Mouse (Mus musculus) urinary bladder, postnatal 14 days (tissue): ENCODE measurements around the gene Tnni2.
"Not testable (repeated sequence)": the region's sequence is repeated elsewhere in the genome, so short reads cannot be mapped to it uniquely, and the experiment has no call there.

Experiments used
- DNase-seq: peaks from one replicate; pipeline ENCODE4 v3.0.0; 2021; ENCODE audit warnings: low spot score

Gene Tnni2

DNA sequence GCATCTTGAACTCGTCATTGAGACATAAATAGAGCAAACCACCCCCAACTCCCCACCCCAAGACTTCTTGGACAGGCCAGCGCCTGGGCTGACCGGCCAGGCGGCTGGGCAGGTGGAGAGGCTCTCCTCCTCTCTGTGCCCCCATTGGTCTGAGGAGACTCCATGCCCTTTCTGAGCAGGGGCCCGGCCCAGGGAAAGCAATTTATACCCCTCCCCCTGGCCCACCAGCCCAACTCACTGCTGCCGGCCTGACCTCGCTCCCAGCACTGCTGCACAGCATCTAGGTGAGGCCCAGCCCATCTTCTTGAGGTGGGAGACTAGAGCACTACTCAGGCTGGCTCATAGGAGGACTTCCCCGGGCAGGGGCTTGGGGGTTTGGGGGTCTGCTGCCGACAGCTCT, at the start of gene Tnni2:
Tnni2 (plus strand) TSS at position 224 of the 400 bp plus-strand sequence.
- no peak for DNase-seq

DNA sequence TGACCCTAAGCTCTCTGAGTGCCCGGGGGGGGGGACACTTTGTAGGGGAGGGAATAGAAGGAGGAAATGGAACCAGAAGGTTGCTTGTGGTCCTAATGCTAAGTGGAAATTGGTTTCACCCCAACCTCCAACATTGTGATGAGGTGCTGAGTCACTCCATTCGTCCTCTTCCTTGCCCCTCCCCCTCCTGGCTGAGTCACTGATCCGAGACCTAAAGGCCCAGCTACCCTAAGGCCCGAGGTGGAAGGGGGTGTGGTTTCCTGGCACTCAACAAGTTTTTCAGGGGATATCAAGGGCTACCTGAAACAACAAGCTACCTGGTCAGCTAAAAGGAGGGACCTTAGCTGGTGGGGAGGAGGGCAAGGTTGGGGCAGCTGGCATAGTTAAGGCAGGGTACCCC, 48.4 kb upstream of the Tnni2 start:
- DNase-seq = peak; percentile 87

DNA sequence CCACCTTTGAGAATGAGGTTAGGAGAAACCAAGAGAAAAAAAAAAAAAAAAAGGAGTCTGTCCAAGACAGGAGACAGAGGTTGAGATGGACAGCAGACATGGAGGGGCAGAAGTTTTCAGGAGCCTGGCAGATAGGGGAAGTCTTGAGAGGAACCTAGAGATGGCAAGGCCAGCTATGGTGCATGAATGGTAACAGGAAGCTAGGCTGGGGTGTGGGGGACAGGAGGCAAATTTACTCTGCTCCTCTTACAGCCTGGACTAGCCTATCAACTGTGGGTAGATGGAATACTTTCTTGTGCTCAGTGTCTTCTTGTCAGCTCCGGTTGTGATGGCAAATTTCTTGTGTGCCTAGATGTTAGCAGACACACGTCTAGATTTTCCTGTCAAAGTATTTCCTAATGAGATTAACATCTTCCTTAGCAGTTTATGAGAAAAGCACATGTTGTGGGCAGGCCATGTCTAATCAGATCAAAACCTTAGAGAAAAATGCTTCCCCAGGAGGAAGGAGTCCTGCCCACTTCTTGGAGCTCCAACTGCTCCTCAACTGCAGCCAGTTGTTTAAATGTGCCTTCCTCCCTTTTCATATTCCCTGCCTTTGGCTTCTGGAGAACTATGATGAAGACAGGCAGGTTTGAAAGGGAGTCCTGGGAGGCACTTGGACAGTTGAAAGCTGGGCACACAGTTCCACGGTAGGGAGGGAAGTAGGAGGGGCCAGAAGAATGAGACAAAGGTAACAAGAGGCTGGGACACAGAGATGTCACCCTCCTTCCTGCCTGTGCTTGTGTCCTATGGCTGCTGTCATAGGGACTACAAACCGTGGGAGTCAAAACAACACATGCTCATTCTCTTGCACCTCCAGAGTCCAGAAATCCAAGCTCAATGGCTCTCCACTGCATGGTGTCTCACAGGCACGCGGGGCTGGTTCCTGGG, 47.1 kb upstream of the Tnni2 start:
- no peak for DNase-seq

DNA sequence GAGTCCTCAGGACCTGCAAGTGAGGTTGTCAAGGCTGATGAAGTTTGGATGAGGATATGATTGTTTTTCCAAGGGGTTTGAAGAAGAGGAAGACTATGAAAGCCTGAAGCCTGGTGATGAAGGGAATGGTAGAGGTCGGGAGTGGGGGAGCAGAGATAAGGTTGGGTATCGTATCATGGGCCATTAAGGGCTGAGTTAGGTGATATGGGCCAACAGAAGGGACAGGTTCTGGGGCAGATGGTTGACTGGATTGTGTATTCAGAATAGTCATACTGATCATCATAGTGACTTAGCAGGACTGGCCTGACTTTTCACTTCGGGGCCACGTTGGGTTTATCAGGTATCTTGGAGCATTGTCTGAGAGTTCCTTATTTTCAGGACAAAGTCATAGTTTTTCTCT, 46.1 kb upstream of the Tnni2 start:
- DNase-seq = no peak

DNA sequence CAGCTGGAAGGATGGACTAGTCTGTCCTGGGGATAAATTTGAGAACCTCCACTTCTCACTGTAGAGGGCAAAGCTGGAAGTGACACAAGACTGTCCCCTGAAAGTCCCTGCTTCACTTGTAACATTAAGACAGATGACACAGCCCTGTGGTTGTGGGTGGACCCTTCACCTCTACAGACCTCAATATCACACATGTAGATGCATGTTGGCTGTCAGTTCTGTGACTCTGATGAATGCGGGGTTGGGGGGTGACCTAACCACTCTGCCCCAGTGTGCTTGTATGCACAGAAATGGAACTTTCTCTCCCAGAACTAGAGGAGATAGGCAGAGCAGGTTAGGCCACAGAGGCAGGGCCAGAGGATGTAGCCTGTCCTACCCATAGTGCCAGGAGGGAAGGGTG, 45.0 kb upstream of the Tnni2 start:
- no peak for DNase-seq

DNA sequence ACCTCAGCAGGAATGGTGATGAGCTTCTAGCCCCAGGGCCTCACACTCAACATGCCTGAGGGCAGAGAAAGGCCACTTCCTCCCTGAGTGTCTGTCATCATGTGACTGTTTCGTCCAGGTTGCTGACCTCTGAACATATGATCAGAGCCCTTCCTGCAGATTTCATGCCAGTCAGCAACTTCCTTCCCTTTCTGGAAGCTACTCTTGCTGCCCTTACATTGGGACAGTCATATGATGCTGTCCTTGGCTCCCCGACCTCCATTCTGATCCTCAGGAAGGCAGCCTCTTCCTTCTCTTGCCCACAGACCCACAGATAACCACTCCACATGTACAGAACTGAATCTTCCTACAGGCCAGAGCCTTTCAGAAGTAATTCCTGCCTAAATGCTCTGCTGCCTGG, 43.6 kb upstream of the Tnni2 start:
- no peak for DNase-seq

DNA sequence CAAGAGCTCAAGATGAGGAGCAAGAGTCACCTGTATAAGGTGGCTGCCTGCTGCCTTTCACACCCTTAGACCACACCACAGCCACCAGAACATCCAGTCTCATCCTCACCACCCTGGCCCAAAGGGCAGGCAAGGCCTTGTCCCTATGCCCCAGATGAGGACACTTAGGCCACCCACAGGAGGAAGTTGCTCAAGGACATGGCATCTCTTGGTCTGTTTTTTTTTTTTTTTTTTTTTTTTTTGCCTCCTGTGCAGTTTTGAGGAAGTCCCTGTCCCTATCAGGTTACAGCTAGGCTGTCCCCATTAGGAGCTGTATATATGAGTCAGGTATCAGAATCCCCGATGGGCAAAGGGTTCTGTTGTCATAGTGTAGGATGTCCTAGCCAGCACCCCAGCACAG, 42.4 kb upstream of the Tnni2 start:
- no peak for DNase-seq

DNA sequence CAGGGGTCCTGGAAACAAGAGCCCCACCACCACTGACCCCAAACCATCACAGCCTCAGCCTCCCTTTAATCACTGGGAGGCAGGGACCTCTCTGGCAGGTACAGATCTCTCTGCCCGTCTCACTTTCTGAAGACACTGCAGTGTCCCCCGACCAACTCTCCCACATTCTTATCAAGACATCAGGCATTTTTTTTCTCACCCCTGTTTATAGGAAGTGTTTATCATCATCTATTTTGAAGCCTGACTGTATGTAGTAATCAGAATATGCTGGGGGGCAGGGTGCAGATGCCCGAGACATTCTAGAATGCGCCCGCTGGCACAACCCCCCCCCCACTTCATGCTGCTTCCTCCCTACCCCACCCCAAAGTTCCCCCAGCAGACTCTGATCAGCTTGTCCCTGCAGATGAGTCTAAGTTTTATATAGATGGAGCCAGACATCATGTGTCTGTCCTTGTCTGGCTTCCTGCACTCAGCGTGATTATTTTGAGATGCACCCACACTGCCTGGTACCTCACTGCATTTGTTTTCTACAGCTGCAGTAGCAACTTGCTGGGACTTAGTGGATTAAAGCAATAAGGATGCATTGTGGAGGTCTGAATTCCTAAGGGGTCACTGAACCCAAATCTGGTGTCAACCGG, 41.4 kb upstream of the Tnni2 start:
- no peak for DNase-seq

DNA sequence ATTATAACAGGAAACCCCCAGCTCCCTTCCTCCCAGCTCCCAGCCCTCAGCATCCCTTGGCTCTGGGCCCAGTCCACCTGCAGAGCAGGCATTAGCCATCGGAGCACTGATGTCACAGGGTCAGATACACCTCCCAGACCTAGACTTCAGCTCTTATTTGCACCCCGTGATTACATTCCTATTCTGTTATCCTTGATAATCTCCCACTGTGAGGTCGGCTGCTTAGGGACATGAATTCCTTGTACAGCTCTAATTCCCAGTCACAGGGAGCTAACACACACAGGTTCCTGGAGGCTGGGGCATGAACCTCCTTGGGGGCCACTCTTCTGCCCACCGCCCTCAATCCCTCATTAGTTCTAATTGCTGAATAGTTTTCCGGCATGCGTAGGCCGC, 40.9 kb upstream of the Tnni2 start:
- DNase-seq = peak; percentile 7

DNA sequence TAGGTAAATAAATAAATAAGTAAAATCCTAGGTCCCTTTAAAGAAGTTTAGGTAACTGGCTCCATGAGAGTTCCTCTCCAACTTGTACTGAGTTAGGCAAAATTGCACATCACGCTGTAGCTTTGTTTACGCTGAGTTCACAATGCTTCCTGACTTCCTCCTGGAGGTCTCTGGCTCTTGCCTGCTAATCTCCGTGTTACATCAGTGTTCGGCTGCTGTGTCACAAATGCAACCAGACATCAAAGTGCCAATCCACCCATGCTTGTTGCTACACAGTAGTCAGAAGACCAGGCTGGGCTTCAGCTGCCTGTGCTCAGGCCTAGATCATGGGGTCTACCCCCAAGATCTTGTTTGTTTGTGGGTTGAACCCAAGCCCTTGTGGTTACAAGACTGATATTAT, 38.0 kb upstream of the Tnni2 start:
- peak; percentile 34 for DNase-seq

DNA sequence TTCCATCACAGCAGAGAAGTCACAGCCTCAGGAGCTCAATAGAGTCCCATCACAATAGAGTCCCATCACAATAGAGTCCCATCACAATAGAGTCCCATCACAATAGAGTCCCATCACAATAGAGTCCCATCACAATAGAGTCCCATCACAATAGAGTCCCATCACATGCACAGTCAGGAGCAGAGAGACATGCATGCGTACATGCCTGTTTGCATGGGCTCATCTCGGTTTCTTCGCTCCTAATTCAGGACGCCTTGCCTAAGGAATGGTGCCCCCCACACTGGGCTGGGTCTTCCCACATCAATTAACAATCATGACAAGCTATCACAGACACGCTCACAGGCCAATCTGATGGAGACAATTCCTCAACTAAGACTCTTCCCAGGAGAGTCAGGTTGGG, 36.5 kb upstream of the Tnni2 start:
- DNase-seq = not testable (repeated sequence)

DNA sequence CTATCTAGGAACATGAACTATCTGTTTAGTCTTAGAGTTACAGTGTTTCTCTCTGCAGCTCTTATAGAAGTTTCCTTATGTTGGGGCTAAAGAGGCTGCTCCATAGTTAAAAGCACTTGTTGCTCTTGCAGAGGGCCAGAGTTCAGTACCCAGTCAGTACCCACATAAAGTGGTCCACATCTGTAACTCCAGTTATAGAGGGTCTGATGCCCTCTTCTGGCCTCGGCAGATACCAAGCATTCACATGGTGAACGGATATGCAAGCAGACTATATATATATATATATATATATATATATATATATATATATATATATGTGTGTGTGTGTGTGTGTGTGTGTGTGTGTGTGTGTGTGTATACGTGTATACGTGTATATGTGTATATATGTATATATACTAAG, 33.7 kb upstream of the Tnni2 start:
- DNase-seq = no peak

DNA sequence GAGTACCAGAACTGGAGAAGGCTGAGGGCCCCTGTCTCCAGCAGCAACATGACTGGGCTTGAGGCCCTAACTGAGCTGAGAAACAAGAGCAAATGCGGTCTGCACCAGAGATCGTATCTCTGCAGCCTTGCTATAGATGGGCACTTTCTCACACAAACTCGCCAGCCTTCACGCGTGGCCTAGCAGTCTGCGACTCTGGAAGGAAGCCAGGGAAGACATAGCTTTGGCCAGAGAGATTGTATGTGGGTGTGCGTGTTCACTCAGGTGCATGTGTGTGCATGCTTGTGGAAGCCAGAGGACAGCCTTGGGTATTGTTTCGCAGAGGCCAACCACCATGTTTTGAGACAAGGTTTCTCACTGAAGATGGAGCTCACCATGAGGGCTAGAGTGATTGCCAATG, 32.9 kb upstream of the Tnni2 start:
- no peak for DNase-seq

DNA sequence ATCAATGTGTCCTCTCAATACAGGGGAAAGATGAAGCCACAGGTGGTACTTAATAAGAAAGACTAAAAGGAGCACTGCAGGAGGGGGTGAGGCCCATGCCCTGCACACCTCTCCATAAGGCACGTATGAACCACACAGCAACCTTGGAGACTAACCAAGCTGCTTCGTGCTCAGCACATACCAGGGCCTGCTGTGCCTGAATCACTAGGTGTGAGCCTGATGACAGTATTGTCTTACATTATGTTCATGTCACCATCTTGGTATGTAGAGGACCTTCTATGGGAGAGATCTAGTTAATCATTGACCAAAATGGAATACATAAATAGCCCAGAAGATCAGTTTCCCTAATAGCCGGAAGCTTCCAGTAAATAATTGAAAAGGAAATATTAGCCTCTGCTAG, 32.0 kb upstream of the Tnni2 start:
- DNase-seq = no peak

DNA sequence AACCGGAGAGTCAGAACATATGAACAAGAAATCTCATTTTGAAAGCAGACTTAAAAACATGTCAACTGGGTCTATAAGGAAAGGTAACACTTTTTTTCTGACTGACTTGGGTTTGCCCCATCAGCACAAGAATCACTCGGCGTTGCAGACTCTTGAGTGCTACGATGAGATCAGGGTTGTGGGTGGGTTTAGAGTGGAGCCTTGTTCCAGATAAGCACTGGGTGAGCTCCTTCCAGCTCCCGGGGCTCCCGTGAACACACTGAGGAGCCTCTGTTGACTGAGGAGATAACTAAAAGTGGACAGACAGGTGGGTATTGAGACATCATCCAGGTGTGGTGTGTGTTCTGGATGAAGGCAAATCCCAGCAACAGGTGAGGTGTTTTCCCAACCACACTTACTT, 28.3 kb upstream of the Tnni2 start:
- DNase-seq = no peak

DNA sequence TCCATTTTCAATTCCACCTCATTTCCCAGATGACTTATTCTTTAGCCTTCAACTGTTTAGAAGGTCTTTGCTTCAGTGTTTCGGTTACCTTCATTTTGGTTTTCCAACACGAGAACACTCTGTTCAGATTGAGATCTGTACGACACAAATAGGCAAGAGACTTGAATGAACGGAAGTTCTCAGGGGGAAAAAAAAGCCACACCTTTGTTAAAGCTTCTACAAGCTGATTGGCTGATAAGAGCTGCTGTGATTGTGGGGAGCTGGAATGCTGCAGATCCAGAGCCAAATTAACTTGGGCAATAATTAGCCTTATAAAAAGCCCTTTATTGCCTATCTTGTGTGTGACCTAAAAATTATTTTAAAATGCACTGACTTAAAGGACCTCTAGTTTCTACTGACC, 26.3 kb upstream of the Tnni2 start:
- no peak for DNase-seq

DNA sequence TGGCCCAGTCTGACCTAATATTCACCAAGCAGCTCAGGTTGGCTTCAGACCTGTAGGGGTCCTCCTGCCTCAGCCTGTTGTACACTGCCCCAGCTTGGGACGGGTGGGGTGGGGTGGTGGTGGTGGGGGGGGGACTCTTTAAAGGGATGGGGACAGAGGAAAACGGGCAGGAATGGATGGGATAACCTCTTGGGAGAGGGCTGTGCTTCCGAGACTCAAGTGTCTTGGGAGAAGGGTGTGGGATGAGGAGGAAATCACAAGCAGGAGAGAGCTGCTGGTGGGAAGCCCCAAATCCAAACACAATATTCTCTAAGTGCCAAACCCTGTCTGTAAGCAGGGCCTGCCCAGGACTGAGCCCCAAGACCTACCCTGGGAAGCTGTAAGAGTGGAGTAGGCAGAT, 25.4 kb upstream of the Tnni2 start:
- no peak for DNase-seq

DNA sequence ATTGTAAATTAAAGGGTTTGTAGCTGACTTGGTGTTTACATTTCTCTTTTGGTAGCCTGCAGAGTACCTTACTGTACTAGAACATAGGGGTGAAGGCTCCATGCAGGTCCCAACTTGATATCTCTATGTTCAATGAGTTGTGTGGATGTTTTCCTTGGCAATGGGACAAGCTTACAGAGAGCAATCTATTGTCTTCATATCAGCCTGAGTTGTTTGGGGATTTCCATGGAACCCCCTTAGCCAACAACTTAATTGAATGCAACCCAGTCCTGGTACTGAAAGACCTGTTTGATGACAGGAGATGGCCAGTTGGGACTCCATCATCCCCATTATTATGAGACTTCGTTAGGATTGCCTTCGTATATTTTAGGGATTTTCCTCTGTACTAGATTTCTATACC, 23.6 kb upstream of the Tnni2 start:
- no peak for DNase-seq

DNA sequence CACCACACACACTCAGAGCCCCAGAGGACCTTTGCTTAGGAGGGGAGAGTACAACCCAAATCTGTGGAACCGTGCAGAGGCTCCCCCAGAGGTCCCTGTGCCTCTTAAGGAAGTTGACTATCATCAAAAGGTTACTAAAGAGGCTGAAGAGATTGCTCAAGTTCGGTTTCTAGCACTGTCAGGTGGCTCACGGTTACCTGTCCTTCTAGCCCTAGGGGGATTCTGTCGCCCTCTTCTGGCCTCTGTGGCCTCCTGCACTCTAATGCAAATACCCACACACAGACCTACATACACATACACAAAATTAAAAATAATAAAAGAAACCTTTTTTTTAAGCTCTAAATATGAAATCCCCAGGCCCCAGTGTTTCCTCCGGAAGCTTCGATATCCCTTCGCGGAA, 22.9 kb upstream of the Tnni2 start:
- no peak for DNase-seq

DNA sequence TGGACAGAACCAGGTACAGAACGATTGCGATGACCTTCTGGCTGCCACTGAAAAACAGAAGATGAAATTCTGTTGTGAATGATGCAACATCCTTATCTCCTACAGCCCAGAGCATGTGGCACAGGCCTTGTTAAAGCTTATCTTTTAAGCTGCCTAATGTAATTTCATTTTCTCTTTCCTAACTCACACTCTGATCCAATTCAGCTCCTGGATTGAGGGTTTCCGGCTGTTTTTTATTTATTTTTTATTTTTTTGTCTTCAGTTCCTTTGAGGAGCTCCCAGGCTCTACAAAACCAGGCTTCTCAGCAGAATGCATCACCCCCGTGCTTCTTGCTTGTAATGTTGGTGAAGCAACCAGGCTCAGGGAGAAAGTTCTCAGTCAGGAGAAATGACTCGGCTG, 21.7 kb upstream of the Tnni2 start:
- no peak for DNase-seq

DNA sequence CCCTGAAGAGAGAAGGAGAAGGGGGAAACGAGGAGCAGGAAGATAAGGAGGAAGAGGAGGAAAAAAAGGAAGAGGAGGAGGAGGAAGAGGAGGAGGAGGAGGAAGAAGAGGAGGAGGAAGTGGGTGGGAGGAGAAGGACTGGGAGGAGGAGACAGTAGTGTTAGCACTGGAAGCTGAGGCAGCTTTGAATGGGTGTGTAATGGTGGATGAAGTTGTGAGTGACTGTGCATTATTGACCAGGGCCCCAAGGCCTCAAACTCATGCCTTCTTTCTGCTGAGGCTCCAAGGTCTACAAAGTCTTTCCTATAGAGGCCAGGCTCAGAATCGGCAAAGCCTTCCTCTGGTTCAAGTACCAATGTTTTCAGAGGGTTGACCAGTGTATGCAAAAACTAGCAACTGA, 19.8 kb upstream of the Tnni2 start:
- no peak for DNase-seq

DNA sequence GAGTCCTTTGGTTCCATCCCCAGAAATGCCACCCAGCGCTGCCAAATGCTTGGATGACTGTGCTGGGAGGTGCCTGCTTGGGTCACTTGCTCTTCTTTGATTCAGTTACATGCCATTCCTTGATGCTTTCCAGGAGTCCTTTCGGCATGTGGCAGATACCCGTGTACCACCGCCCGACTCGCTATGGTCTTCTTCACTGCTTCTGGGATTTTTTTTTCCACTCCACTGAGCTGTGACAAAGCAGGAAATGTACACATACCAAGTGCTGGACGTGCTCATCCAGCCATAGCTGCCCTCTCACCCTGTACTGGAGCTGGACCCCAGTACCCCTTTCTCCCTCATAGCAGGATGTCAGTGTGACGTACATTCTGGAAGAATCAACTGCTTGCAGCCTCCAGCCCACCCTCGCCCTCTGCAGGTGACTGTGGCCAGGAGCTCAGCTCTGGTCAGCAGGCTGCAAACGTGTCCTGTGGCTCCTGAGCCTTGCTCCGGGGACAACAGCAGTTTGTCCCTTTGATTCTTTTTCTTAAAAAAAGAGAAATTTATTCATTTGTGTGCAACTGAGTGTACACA, 15.9 kb upstream of the Tnni2 start:
- peak; percentile 54 for DNase-seq

DNA sequence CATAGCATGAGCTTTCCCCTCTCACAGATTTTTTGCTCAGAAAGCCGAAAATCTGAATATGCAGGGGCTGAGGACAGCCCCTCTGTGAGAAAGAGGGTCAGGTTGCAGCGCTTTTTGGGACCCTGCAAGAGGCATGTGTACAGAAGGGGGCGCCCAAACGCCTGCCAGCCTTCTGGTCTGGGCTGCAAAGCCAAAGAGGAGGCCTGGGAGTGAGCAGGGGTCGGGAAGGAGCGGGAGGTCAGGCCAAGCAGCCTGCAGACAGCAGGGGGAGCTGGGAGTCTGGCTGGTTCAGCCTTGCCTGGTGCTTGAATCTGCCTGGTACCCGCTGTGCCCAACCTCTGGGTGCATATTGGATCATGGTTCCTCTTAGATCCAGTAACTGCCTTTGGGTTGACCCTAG, 13.4 kb upstream of the Tnni2 start:
- DNase-seq = peak; percentile 59
